Mouse (Mus musculus) hindbrain, embryonic 16.5 days (tissue): ENCODE measurements around the gene Inpp1. TPM values are rescaled to one million over a fixed set of nuclear protein-coding genes. Genes with fewer than 3 reads are reported as not detected.
A peak's percentile ranks its signal among the peaks of the same experiment; 100 is the strongest.

Experiments
- ATAC-seq: fragments of 200-750 bp; cut with Nextera tagmentation; 2 replicates; pipeline ENCODE4 v1.8.0; 2017; ENCODE audit warnings: moderate TSS enrichment, moderate library complexity
- H3K27ac ChIP-seq: fragments of 300-500 bp; sonication (generic); 2 replicates; pipeline ENCODE4 v1.5.1; 2014; ENCODE audit warnings: low read depth, mild to moderate bottlenecking, control low read depth, low read length, moderate library complexity
- H3K27me3 ChIP-seq: fragments of 300-500 bp; sonication (generic); replicated peaks from 2 replicates; pipeline ENCODE4 v1.6.1; 2014; ENCODE audit warnings: low read length; ENCODE audit not compliant: control insufficient read depth, insufficient read depth
- H3K36me3 ChIP-seq: fragments of 300-500 bp; sonication (generic); 2 replicates; pipeline ENCODE4 v1.6.1; 2014; ENCODE audit warnings: mild to moderate bottlenecking, low read length, moderate library complexity, mixed read lengths; ENCODE audit not compliant: control insufficient read depth, insufficient read depth
- H3K4me1 ChIP-seq: fragments of 300-500 bp; sonication (generic); 2 replicates; pipeline ENCODE4 v1.6.1; 2014; ENCODE audit warnings: low read depth, low read length; ENCODE audit not compliant: control insufficient read depth, insufficient read depth
- H3K4me2 ChIP-seq: fragments of 300-500 bp; sonication (generic); 2 replicates; pipeline ENCODE4 v1.6.1; 2014; ENCODE audit warnings: mild to moderate bottlenecking, low read length, control low read depth, moderate library complexity
- H3K4me3 ChIP-seq: fragments of 300-500 bp; sonication (generic); 2 replicates; pipeline ENCODE4 v1.5.1; 2014; ENCODE audit warnings: mild to moderate bottlenecking, low read length, control low read depth, moderate library complexity
- H3K9ac ChIP-seq: fragments of 300-500 bp; sonication (generic); 2 replicates; pipeline ENCODE4 v1.6.1; 2014; ENCODE audit warnings: low read depth, mild to moderate bottlenecking, control low read depth, low read length, moderate library complexity
- H3K9me3 ChIP-seq: fragments of 300-500 bp; sonication (generic); 2 replicates; pipeline ENCODE4 v1.6.1; 2014; ENCODE audit warnings: mild to moderate bottlenecking, low read length, moderate library complexity; ENCODE audit not compliant: control insufficient read depth
- WGBS: fragments of 180-500 bp; shearing (Covaris S2); extraction: QIAGEN DNeasy Blood & Tissue Kit; methylation state at CpG from one replicate; pipeline ENCODE4 v1.1.7; 2014; 5-methylcytosine and 5-hydroxymethylcytosine counted together
- polyA plus RNA-seq: library from polyadenylated mRNA; unstranded; fragments of >200 nt; fragmentation: Nextera tagmentation; extraction: Ambion mirVana; gene quantifications from 2 replicates; pipeline ENCODE4 v1.2.1, GENCODE M21; 2015

Inpp1 gene
- polyA plus RNA-seq, 1 experiment from 2014 or later, result 44.7 TPM

DNA sequence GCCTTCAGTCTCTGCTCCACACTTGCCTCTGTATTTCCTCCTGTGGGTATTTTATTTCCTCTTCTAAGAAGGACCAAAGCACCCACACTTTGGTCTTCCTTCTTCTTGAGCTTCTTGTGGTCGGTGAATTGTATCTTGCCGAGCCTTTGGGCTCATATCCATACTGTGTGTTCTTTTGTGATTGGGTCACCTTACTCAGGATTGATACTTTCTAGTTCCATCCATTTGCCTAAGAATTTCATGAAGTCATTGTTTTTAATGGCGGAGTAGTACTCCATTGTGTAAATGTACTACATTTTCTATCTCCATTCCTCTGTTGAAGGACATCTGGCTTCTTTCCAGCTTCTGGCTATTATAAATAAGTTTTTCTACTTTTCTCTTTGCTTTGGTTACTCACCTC is 26.9 kb upstream of the Inpp1 start:
- Histone ChIP-seq H3K9me3 (no peaks in the 10 kb centered on the region), H3K4me1 (peaks cover 4% of the 10 kb centered on the region; the same call in 1 of the 2 replicates), H3K27ac (no peak overlapping the region), H3K9ac (no peak overlapping the region), H3K27me3 (no peaks in the 10 kb centered on the region), H3K36me3 (no peaks in the 10 kb centered on the region), H3K4me2 (peak overlapping the region; percentile 53), H3K4me3 (peak overlapping the region; percentile 66)
- WGBS, result 24% methylated on average over 3 of the region's 3 CpGs
- peak; percentile 48 for ATAC-seq

DNA sequence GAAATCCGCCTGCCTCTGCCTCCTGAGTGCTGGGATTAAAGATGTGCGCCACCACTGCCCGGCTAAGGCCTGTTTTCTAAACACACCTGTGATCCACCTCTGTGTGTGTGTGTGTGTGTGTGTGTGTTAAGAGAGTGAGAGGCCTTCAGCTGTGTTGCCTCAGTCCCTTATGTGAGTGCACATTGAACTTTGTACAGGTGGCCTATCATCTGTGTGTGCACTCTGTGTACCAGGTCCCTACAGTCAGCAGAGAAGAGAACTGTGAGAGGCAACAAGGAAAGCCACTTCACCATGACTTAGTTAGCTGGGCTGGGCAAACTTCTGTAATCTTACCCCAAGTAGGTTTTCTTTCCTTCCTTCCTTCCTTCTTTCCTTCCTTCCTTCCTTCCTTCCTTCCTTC is 21.6 kb upstream of the Inpp1 start:
- WGBS, result 98% methylated on average over 3 of the region's 3 CpGs
- Histone ChIP-seq H3K36me3 (no peaks in the 10 kb centered on the region), H3K4me1 (no peaks in the 10 kb centered on the region), H3K9ac (no peak overlapping the region), H3K4me3 (no peak overlapping the region), H3K4me2 (no peak overlapping the region), H3K27ac (no peak overlapping the region), H3K9me3 (no peaks in the 10 kb centered on the region), H3K27me3 (no peaks in the 10 kb centered on the region)
- ATAC-seq, result no peak

DNA sequence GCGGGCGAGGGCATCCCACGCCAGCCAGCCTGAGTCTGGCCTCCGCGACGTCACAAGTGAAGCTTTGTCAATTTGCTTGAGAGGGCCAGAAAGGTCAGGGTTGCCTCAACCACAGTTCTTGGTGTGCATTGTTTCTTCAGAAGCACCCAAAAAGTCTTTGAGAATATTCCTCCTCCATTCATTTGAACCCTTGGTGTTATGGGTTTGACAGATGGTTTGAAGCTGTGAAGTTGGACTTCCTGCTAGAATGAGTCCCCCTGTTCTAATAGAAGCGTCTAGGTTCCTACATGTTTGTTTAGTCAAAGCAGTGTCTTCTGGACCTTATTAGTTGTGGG is 292 bp upstream of the Inpp1 start:
- no peaks in the 10 kb centered on the region for H3K9me3 ChIP-seq
- peak overlapping the region; percentile 76 for H3K4me3 ChIP-seq
- no peak for ATAC-seq
- peaks cover 7% of the 10 kb centered on the region for H3K4me1 ChIP-seq
- H3K27ac ChIP-seq, result peak overlapping the region; percentile 93
- peak overlapping the region; percentile 96 for H3K9ac ChIP-seq
- WGBS, result 2% methylated on average over 7 of the region's 7 CpGs
- H3K36me3 ChIP-seq, result no peaks in the 10 kb centered on the region
- H3K27me3 ChIP-seq, result no peaks in the 10 kb centered on the region
- H3K4me2 ChIP-seq, result peak overlapping the region; percentile 69

DNA sequence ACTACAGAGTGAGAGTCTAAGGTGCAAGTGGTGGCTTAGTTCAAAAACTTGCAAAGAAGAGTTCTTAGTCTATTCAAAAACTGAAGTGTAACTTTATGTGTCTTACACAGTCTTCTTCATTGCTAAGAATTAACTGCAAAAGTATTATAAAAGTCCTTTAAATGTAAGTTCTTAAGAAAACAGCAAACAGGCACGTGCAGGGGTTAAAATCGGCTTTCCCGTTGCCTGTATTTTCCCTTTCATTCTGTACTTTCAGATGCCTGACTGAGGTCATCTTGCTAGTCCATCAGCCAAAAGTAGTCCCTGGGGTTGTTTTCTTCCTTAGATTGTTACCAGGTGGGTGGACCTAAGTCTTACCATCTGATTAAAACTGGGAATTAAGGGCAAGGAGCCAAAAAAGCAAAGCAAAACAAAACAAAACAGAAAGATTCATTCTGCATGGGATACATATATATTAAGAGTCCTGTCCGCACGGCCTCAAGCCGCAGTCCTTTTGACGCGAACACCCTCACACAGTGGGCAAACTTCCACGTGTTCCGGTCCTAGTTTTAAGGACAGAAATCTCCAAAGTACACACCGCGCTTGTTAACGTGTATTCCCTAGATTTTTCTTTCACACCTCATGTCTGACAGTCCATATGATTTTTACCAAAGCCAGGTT is 1.1 kb downstream of the Inpp1 start:
- peak overlapping the region; percentile 69 for H3K4me2 ChIP-seq
- H3K27ac ChIP-seq, result peak overlapping the region; percentile 93
- peak overlapping the region; percentile 76 for H3K4me3 ChIP-seq
- H3K9ac ChIP-seq, result peak overlapping the region; percentile 96
- 51% methylated on average over 13 of the region's 13 CpGs for WGBS
- peaks cover 7% of the 10 kb centered on the region for H3K4me1 ChIP-seq
- ATAC-seq, result peak; percentile 22; the same call in 1 of the 2 replicates
- no peaks in the 10 kb centered on the region for H3K36me3 ChIP-seq
- no peaks in the 10 kb centered on the region for H3K27me3 ChIP-seq
- H3K9me3 ChIP-seq, result no peaks in the 10 kb centered on the region

DNA sequence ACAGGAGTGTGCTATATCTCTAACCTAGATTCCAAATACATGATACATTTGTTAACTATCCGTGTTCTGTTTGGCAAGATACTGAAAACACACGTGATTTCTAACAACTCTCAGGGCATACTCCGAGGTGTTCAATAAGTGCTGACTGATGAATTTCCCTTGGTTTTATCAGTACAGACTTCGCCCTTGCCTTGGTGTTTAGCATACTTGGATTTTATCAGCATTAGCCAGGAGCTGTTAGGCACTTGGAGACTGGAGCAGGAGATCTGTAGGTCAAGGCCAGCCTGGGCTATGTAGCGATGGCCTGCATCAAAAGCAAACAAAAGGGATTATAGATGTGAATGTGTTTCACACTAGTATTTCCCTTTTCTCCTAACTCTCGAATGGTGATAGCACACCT is 9.0 kb downstream of the Inpp1 start:
- H3K36me3 ChIP-seq, result no peaks in the 10 kb centered on the region
- 95% methylated on average over 6 of the region's 6 CpGs for WGBS
- ATAC-seq, result no peak
- no peak overlapping the region for H3K4me2 ChIP-seq
- H3K9ac ChIP-seq, result no peak overlapping the region
- no peak overlapping the region for H3K4me3 ChIP-seq
- H3K9me3 ChIP-seq, result no peaks in the 10 kb centered on the region
- H3K4me1 ChIP-seq, result no peaks in the 10 kb centered on the region
- H3K27ac ChIP-seq, result no peak overlapping the region
- no peaks in the 10 kb centered on the region for H3K27me3 ChIP-seq

DNA sequence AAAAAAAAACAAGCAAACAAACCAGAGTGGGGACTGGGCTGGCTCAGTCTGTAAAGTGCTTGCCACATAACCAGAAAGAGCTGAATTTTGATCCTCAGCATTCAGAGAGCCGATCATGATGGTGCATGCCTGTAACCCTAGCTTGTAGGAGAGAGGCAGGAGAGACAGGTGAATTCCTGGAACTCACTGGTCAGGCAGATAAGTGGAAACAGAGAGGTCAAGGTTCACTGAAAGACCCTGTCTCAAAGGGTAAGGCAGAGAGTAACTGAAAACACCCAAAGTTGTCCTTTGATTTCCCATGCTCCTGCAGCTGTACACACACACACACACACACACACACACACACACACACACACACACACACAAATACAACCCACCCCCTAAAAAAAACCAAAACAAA is 12.4 kb downstream of the Inpp1 start:
- H3K27ac ChIP-seq, result no peak overlapping the region
- H3K36me3 ChIP-seq, result peaks cover 4% of the 10 kb centered on the region; the same call in 1 of the 2 replicates
- no peak overlapping the region for H3K9ac ChIP-seq
- no peaks in the 10 kb centered on the region for H3K9me3 ChIP-seq
- no peak for ATAC-seq
- no peaks in the 10 kb centered on the region for H3K27me3 ChIP-seq
- H3K4me1 ChIP-seq, result no peaks in the 10 kb centered on the region
- 100% methylated on average over 1 of the region's 1 CpGs for WGBS
- H3K4me3 ChIP-seq, result no peak overlapping the region
- H3K4me2 ChIP-seq, result no peak overlapping the region

DNA sequence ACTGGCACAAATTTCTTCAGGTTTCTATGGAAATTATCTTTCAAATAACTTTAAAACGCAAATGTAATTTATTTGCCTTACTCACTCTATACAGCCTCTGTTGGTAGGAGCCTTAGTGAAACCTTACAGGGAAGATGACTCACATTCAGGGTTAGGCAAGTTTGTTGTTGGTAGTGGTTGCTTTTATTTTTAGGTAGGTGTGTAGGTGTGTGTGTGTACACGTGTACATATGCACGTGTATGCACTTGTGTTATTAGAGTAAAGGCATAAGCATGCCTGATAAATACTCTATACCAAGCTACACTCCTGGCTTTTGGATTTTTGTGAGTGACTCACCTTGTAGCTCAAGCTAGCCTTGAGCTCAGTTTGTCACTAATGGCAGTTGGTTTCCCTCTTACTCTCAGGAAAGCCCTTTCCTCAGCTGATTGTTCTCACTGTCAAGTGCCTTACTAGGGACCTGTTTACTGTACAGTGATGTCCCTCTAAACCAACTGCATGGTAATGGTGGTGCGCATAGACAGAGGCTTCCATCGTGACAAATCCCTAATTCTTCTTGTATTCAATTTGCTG is 15.0 kb downstream of the Inpp1 start:
- 94% methylated on average over 5 of the region's 5 CpGs for WGBS
- H3K4me1 ChIP-seq, result no peaks in the 10 kb centered on the region

DNA sequence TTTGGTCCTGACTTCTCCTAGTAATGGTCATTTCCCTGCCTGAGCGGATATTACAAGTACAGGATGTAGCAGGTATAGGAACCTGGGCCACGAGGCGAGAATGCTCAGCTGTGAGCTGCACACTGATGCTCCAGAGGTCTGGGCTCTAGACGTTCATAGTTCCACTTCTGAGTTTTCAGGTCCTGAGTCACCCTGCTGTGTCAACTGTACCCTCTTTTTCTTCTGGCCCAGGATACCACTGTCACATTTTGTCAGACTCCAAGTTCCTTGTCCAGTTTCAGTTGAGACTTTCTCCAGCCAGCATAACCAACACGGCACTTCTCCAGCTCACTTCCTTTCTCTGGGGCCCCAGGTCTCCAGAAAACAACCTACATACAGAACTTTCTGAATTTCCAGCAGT is 15.8 kb downstream of the Inpp1 start:
- Histone ChIP-seq H3K4me3 (no peak overlapping the region), H3K4me1 (no peaks in the 10 kb centered on the region), H3K27ac (no peak overlapping the region), H3K9ac (no peak overlapping the region), H3K9me3 (no peaks in the 10 kb centered on the region), H3K27me3 (no peaks in the 10 kb centered on the region), H3K4me2 (no peak overlapping the region), H3K36me3 (peaks cover 4% of the 10 kb centered on the region; the same call in 1 of the 2 replicates)
- ATAC-seq, result no peak
- WGBS, result 87% methylated on average over 5 of the region's 5 CpGs

More for the DNA sequence above, 15.0 kb downstream of the Inpp1 start:
- H3K27ac ChIP-seq, result no peak overlapping the region
- ATAC-seq, result no peak
- no peak overlapping the region for H3K4me2 ChIP-seq
- H3K9ac ChIP-seq, result no peak overlapping the region
- H3K4me3 ChIP-seq, result no peak overlapping the region
- H3K9me3 ChIP-seq, result no peaks in the 10 kb centered on the region
- H3K36me3 ChIP-seq, result peaks cover 4% of the 10 kb centered on the region; the same call in 1 of the 2 replicates
- H3K27me3 ChIP-seq, result no peaks in the 10 kb centered on the region

DNA sequence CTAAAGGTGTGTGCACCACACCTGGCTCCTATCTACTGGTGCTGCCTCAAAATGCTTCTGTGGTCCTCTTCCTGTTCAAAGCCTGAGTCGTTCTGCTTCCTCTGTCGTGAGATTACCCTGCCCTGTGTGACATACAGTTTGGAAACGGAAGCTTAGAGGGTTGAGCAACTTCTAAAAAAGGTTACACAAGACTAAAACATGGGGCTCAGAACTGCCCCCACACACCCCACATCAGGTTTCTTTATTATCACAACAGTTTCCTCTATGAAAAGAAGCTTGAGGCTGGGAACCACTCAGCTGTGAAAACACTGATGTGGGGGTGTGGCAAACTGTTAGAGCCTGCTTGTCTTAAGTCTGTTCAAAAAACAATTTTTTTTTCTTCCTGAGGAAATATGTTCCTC is 17.1 kb downstream of the Inpp1 start:
- 78% methylated on average over 3 of the region's 3 CpGs for WGBS

More for the DNA sequence above, 17.1 kb downstream of the Inpp1 start:
- H3K4me1 ChIP-seq, result no peaks in the 10 kb centered on the region
- no peak overlapping the region for H3K9ac ChIP-seq
- H3K36me3 ChIP-seq, result peaks cover 4% of the 10 kb centered on the region; the same call in 1 of the 2 replicates
- H3K27me3 ChIP-seq, result no peaks in the 10 kb centered on the region
- no peak overlapping the region for H3K4me2 ChIP-seq
- H3K9me3 ChIP-seq, result no peaks in the 10 kb centered on the region
- ATAC-seq, result no peak
- no peak overlapping the region for H3K4me3 ChIP-seq
- no peak overlapping the region for H3K27ac ChIP-seq
